Mouse (Mus musculus) heart, embryonic 12.5 days (tissue): ENCODE data around the gene Adcy9. TPM values are rescaled to one million over a fixed set of nuclear protein-coding genes. Genes with fewer than 3 reads are reported as not detected.

Experiments
- ATAC-seq: fragments of 200-750 bp; cut with Nextera tagmentation; 2 replicates; pipeline ENCODE4 v1.8.0; 2017; ENCODE audit warnings: moderate TSS enrichment, moderate library complexity; ENCODE audit not compliant: insufficient number of reproducible peaks, low FRiP score
- H3K27ac ChIP-seq: fragments of 300-500 bp; sonication (generic); 2 replicates; pipeline ENCODE4 v1.5.1; 2016; ENCODE audit warnings: mild to moderate bottlenecking, moderate library complexity; ENCODE audit not compliant: poor library complexity, severe bottlenecking
- H3K27me3 ChIP-seq: fragments of 300-500 bp; sonication (generic); replicated peaks from 2 replicates; pipeline ENCODE4 v1.6.1; 2016; ENCODE audit warnings: mild to moderate bottlenecking, moderate library complexity
- H3K36me3 ChIP-seq: fragments of 300-500 bp; sonication (generic); 2 replicates; pipeline ENCODE4 v1.6.1; 2016; ENCODE audit warnings: mild to moderate bottlenecking, moderate library complexity
- H3K4me1 ChIP-seq: fragments of 300-500 bp; sonication (generic); replicated peaks from 2 replicates; pipeline ENCODE4 v1.6.1; 2016; ENCODE audit warnings: mild to moderate bottlenecking
- H3K4me2 ChIP-seq: fragments of 300-500 bp; sonication (generic); 2 replicates; pipeline ENCODE4 v1.6.1; 2016; ENCODE audit warnings: mild to moderate bottlenecking, moderate library complexity
- H3K4me3 ChIP-seq: fragments of 300-500 bp; sonication (generic); 2 replicates; pipeline ENCODE4 v1.5.1; 2016; ENCODE audit warnings: mild to moderate bottlenecking
- H3K9ac ChIP-seq: fragments of 300-500 bp; sonication (generic); 2 replicates; pipeline ENCODE4 v1.6.1; 2016; ENCODE audit warnings: mild to moderate bottlenecking, moderate library complexity
- H3K9me3 ChIP-seq: fragments of 300-500 bp; sonication (generic); replicated peaks from 2 replicates; pipeline ENCODE4 v1.6.1; 2016; ENCODE audit warnings: mild to moderate bottlenecking, moderate library complexity
- WGBS: fragments of 180-500 bp; shearing (Covaris S2); methylation state at CpG from one replicate; pipeline ENCODE4 v1.1.7; 2016; 5-methylcytosine and 5-hydroxymethylcytosine counted together
- polyA plus RNA-seq: library from polyadenylated mRNA; unstranded; fragments of >200 nt; fragmentation: Nextera tagmentation; extraction: Ambion mirVana; gene quantifications from 2 replicates; pipeline ENCODE4 v1.2.1, GENCODE M21; 2016

Gene Adcy9
- polyA plus RNA-seq, 1 experiment from 2014 or later = 0.88 TPM

GRCm38 (mm10) chr16:4406047-4406586, 14.2 kb downstream of the Adcy9 start:
- Histone ChIP-seq H3K4me3 (no peak overlapping the region), H3K4me2 (no peak overlapping the region), H3K36me3 (no peaks in the 10 kb centered on the region), H3K27me3 (0 out of 2 replicates have a peak, but pooled peaks cover 6% of the 10 kb centered on the region), H3K9me3 (no peaks in the 10 kb centered on the region), H3K27ac (no peak overlapping the region), H3K9ac (no peak overlapping the region), H3K4me1 (peaks cover 22% of the 10 kb centered on the region; the same call in 1 of the 2 replicates)
- WGBS = 95% methylated on average over 5 of the region's 6 CpGs
- ATAC-seq = no peak

GRCm38 (mm10) chr16:4404933-4405761, 15.2 kb downstream of the Adcy9 start:
- WGBS = 37% methylated on average over 8 of the region's 8 CpGs
- H3K36me3 ChIP-seq = no peaks in the 10 kb centered on the region
- no peaks in the 10 kb centered on the region for H3K9me3 ChIP-seq
- H3K4me2 ChIP-seq = no peak overlapping the region
- H3K9ac ChIP-seq = no peak overlapping the region
- H3K4me3 ChIP-seq = no peak overlapping the region
- H3K27me3 ChIP-seq = 0 out of 2 replicates have a peak, but pooled peaks cover 3% of the 10 kb centered on the region
- ATAC-seq = no peak
- H3K27ac ChIP-seq = 0 out of 2 replicates have a peak overlapping the region, but pooled peaks have one; percentile 14
- peaks cover 23% of the 10 kb centered on the region; the same call in 1 of the 2 replicates for H3K4me1 ChIP-seq

- 57% methylated on average over 1 of the region's 1 CpGs for WGBS
- no peak for ATAC-seq
- Histone ChIP-seq H3K36me3 (no peaks in the 10 kb centered on the region), H3K27ac (no peak overlapping the region), H3K4me1 (peaks cover 28% of the 10 kb centered on the region), H3K4me2 (no peak overlapping the region), H3K27me3 (no peaks in the 10 kb centered on the region), H3K9ac (no peak overlapping the region), H3K9me3 (no peaks in the 10 kb centered on the region), H3K4me3 (no peak overlapping the region)
Measured at GRCm38 (mm10) chr16:4401109-4401508, 19.2 kb downstream of the Adcy9 start.

GRCm38 (mm10) chr16:4399471-4400223, 20.7 kb downstream of the Adcy9 start:
- H3K27ac ChIP-seq = no peak overlapping the region

GRCm38 (mm10) chr16:4398782-4399181, 21.5 kb downstream of the Adcy9 start:
- peaks cover 22% of the 10 kb centered on the region for H3K4me1 ChIP-seq
- 47% methylated on average over 2 of the region's 2 CpGs for WGBS
- no peak overlapping the region for H3K27ac ChIP-seq
- ATAC-seq = no peak
- H3K4me3 ChIP-seq = no peak overlapping the region
- no peaks in the 10 kb centered on the region for H3K36me3 ChIP-seq
- no peaks in the 10 kb centered on the region for H3K9me3 ChIP-seq
- H3K4me2 ChIP-seq = no peak overlapping the region
- H3K9ac ChIP-seq = no peak overlapping the region
- no peaks in the 10 kb centered on the region for H3K27me3 ChIP-seq

More at GRCm38 (mm10) chr16:4399471-4400223, 20.7 kb downstream of the Adcy9 start:
- Histone ChIP-seq H3K27me3 (no peaks in the 10 kb centered on the region), H3K4me1 (peaks cover 26% of the 10 kb centered on the region), H3K9ac (no peak overlapping the region), H3K4me3 (no peak overlapping the region), H3K9me3 (no peaks in the 10 kb centered on the region), H3K36me3 (no peaks in the 10 kb centered on the region), H3K4me2 (no peak overlapping the region)
- 59% methylated on average over 5 of the region's 5 CpGs for WGBS
- ATAC-seq = no peak

GRCm38 (mm10) chr16:4397636-4398035, 22.7 kb downstream of the Adcy9 start:
- Histone ChIP-seq H3K4me2 (no peak overlapping the region), H3K4me1 (peaks cover 22% of the 10 kb centered on the region), H3K27ac (no peak overlapping the region), H3K4me3 (no peak overlapping the region), H3K9me3 (no peaks in the 10 kb centered on the region), H3K36me3 (no peaks in the 10 kb centered on the region), H3K27me3 (no peaks in the 10 kb centered on the region), H3K9ac (no peak overlapping the region)
- ATAC-seq = no peak
- 69% methylated on average over 7 of the region's 7 CpGs for WGBS

- Histone ChIP-seq H3K27me3 (no peaks in the 10 kb centered on the region), H3K9me3 (no peaks in the 10 kb centered on the region), H3K4me2 (no peak overlapping the region), H3K9ac (no peak overlapping the region), H3K4me3 (no peak overlapping the region), H3K4me1 (peaks cover 18% of the 10 kb centered on the region), H3K27ac (no peak overlapping the region), H3K36me3 (no peaks in the 10 kb centered on the region)
- ATAC-seq = no peak
- WGBS = 61% methylated on average over 10 of the region's 10 CpGs
Measured at GRCm38 (mm10) chr16:4395687-4396341, 24.5 kb downstream of the Adcy9 start.

- no peak for ATAC-seq
- H3K9ac ChIP-seq = no peak overlapping the region
- H3K27me3 ChIP-seq = no peaks in the 10 kb centered on the region
- H3K27ac ChIP-seq = no peak overlapping the region
- WGBS = 90% methylated on average over 4 of the region's 4 CpGs
- H3K4me2 ChIP-seq = no peak overlapping the region
- no peak overlapping the region for H3K4me3 ChIP-seq
- H3K9me3 ChIP-seq = no peaks in the 10 kb centered on the region
- no peaks in the 10 kb centered on the region for H3K36me3 ChIP-seq
- peaks cover 18% of the 10 kb centered on the region for H3K4me1 ChIP-seq
Measured at GRCm38 (mm10) chr16:4394991-4395590, 25.2 kb downstream of the Adcy9 start.

GRCm38 (mm10) chr16:4383473-4384038, 36.7 kb downstream of the Adcy9 start:
- Histone ChIP-seq H3K27ac (no peak overlapping the region), H3K36me3 (no peaks in the 10 kb centered on the region), H3K9ac (no peak overlapping the region), H3K27me3 (no peaks in the 10 kb centered on the region), H3K4me3 (no peak overlapping the region), H3K9me3 (no peaks in the 10 kb centered on the region), H3K4me1 (peaks cover 5% of the 10 kb centered on the region), H3K4me2 (no peak overlapping the region)
- no peak for ATAC-seq
- WGBS = 67% methylated on average over 4 of the region's 4 CpGs

- H3K36me3 ChIP-seq = no peaks in the 10 kb centered on the region
- no peak overlapping the region for H3K4me3 ChIP-seq
- ATAC-seq = no peak
- H3K4me1 ChIP-seq = peaks cover 5% of the 10 kb centered on the region
- H3K27me3 ChIP-seq = no peaks in the 10 kb centered on the region
- H3K9ac ChIP-seq = no peak overlapping the region
- 91% methylated on average over 3 of the region's 3 CpGs for WGBS
- no peak overlapping the region for H3K27ac ChIP-seq
- no peak overlapping the region for H3K4me2 ChIP-seq
- no peaks in the 10 kb centered on the region for H3K9me3 ChIP-seq
Measured at GRCm38 (mm10) chr16:4382406-4382805, 37.9 kb downstream of the Adcy9 start.
